In the genomic region with DNA sequence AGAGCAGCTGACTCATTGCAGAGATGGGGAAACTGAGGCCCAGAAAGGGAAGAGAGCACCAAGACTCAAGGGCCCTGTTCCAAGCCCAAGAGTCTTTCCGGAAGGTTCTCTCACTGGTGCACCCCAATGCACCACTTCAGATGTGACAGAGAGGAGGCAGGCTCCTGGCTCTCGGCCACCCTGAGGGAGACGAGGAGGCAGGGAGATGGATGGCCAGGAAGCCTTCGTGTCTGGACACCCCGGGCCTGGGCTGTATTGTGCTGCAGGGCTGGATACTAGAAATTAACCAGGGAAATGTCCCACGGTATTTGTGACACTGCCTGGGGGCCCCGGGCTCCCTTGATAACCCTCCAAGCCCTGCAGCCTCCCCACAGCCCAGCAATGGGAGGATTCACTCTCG, we compare ENCODE assay signal across 20 mouse cellular contexts. TPM values are rescaled to one million over a fixed set of nuclear protein-coding genes. Genes with fewer than 3 reads are reported as not detected.
DNase-seq lines count a peak whose midpoint lies in the region; ATAC-seq and TF ChIP-seq lines count a peak whose summit lies in the region.
"Had no signal": no experiment of that assay in that cellular context is flagged by ENCODE, and none has a peak within 500 bp of the region (broad histone marks: within the 10 kb centered on the region; RNA-seq: fewer than 3 reads in every experiment).

No protein-coding gene starts in this region.

- no peaks in the 10 kb centered on the region for H3K9me3 ChIP-seq in forebrain, postnatal 0 days (ENCODE audit: low read length)
- no peaks in the 10 kb centered on the region for H3K9me3 ChIP-seq in forebrain, embryonic 10.5 days
- H3K9me3 ChIP-seq in midbrain, embryonic 15.5 days, result no peaks in the 10 kb centered on the region
- H3K9me3 ChIP-seq in midbrain, embryonic 14.5 days (ENCODE audit: control insufficient read depth, low read length), result no peaks in the 10 kb centered on the region
- H3K9me3 ChIP-seq: embryonic facial prominence, embryonic 10.5 days; heart, embryonic 10.5 days; limb, embryonic 10.5 days; liver, embryonic 12.5 days; midbrain, embryonic 12.5 days had no signal

- H3K4me2 ChIP-seq in forebrain, postnatal 0 days (ENCODE audit: low read depth), result peak overlapping the region; percentile 57
- peak overlapping the region; percentile 54; the same call in 1 of the 2 replicates for H3K4me2 ChIP-seq in midbrain, embryonic 15.5 days
- H3K4me2 ChIP-seq in midbrain, embryonic 14.5 days (ENCODE audit: low read length), result no peak overlapping the region; the same call in 1 of the 2 replicates
- H3K4me2 ChIP-seq: liver, embryonic 12.5 days; lung, embryonic 14.5 days had no signal

- no peak overlapping the region for H3K27ac ChIP-seq in forebrain, postnatal 0 days (ENCODE audit: low read depth, low read length)
- H3K27ac ChIP-seq in forebrain, embryonic 10.5 days, result no peak overlapping the region
- H3K27ac ChIP-seq in midbrain, embryonic 15.5 days, result no peak overlapping the region
- no peak overlapping the region for H3K27ac ChIP-seq in midbrain, embryonic 14.5 days (replicated peaks; ENCODE audit: low read depth, low read length)
- H3K27ac ChIP-seq: embryonic facial prominence, embryonic 10.5 days; heart, embryonic 10.5 days; limb, embryonic 10.5 days; liver, embryonic 12.5 days; midbrain, embryonic 12.5 days had no signal

- no peaks in the 10 kb centered on the region for H3K27me3 ChIP-seq in forebrain, postnatal 0 days (ENCODE audit: insufficient read depth, low read length)
- H3K27me3 ChIP-seq in forebrain, embryonic 10.5 days (ENCODE audit: poor library complexity, severe bottlenecking), result peaks cover 49% of the 10 kb centered on the region
- H3K27me3 ChIP-seq in midbrain, embryonic 15.5 days (replicated peaks), result no peaks in the 10 kb centered on the region; the same call in 1 of the 2 replicates
- no peaks in the 10 kb centered on the region for H3K27me3 ChIP-seq in midbrain, embryonic 14.5 days (ENCODE audit: control insufficient read depth, insufficient read depth, low read length)

- H3K36me3 ChIP-seq in forebrain, postnatal 0 days (ENCODE audit: insufficient read depth), result no peaks in the 10 kb centered on the region
- H3K36me3 ChIP-seq in forebrain, embryonic 10.5 days (replicated peaks), result no peaks in the 10 kb centered on the region
- H3K36me3 ChIP-seq in midbrain, embryonic 15.5 days (replicated peaks), result no peaks in the 10 kb centered on the region
- no peaks in the 10 kb centered on the region for H3K36me3 ChIP-seq in midbrain, embryonic 14.5 days (ENCODE audit: control insufficient read depth, insufficient read depth, low read length)
- H3K36me3 ChIP-seq: embryonic facial prominence, embryonic 10.5 days; heart, embryonic 10.5 days; limb, embryonic 10.5 days; liver, embryonic 12.5 days; midbrain, embryonic 12.5 days had no signal

- no peak for TF ChIP-seq CTCF in forebrain, postnatal 0 days (IDR thresholded peaks at IDR 0.05; ENCODE audit: low read depth)

- WGBS in forebrain, postnatal 0 days, result 77% methylated on average over 8 of the region's 8 CpGs
- whole genome bisulfite sequencing in forebrain, embryonic 10.5 days, result 86% methylated on average over 8 of the region's 8 CpGs
- whole genome bisulfite sequencing in midbrain, embryonic 15.5 days, result 82% methylated on average over 8 of the region's 8 CpGs
- 76% methylated on average over 8 of the region's 8 CpGs for WGBS in midbrain, embryonic 14.5 days

- H3K4me3 ChIP-seq in forebrain, postnatal 0 days (ENCODE audit: low read depth, low read length), result 0 out of 2 replicates have a peak overlapping the region, but pooled peaks have one; percentile 0
- no peak overlapping the region for H3K4me3 ChIP-seq in forebrain, embryonic 10.5 days
- H3K4me3 ChIP-seq in midbrain, embryonic 15.5 days, result no peak overlapping the region
- H3K4me3 ChIP-seq in midbrain, embryonic 14.5 days (replicated peaks; ENCODE audit: low read depth, low read length), result no peak overlapping the region
- H3K4me3 ChIP-seq: embryonic facial prominence, embryonic 10.5 days; heart, embryonic 10.5 days; limb, embryonic 10.5 days; liver, embryonic 12.5 days; midbrain, embryonic 12.5 days had no signal

- H3K4me1 ChIP-seq in forebrain, postnatal 0 days (ENCODE audit: insufficient read depth), result peaks cover 21% of the 10 kb centered on the region; the same call in 1 of the 2 replicates
- peaks cover 29% of the 10 kb centered on the region for H3K4me1 ChIP-seq in forebrain, embryonic 10.5 days
- peaks cover 59% of the 10 kb centered on the region for H3K4me1 ChIP-seq in midbrain, embryonic 15.5 days
- H3K4me1 ChIP-seq in midbrain, embryonic 14.5 days (ENCODE audit: control insufficient read depth, insufficient read depth, low read length), result peaks cover 23% of the 10 kb centered on the region
- H3K4me1 ChIP-seq: liver, embryonic 12.5 days had no signal

- no peak for ATAC-seq in forebrain, postnatal 0 days
- ATAC-seq in midbrain, embryonic 15.5 days (replicated peaks), result no peak
- no peak for ATAC-seq in midbrain, embryonic 14.5 days (ENCODE audit: low FRiP score, low TSS enrichment)
- ATAC-seq: liver, embryonic 12.5 days had no signal

- DNase-seq in forebrain, postnatal 0 days, result no peak
- no peak for DNase-seq in forebrain, embryonic 10.5 days (ENCODE audit: extremely low spot score, low spot score)
- DNase-seq in midbrain, embryonic 14.5 days, result no peak
- peak; percentile 65 for DNase-seq in cerebellum, adult 9-10 months
- DNase-seq in cerebellum, postnatal 25 days, result peak; percentile 70 to 79
- DNase-seq in MN1 (ENCODE audit: low spot score), result no peak
- no peak for DNase-seq in kidney, postnatal 36 days
- DNase-seq: gastrocnemius, postnatal 25 days; heart, postnatal 10 days; kidney, adult 9 months; kidney, postnatal 4 days; lung, embryonic 14.5 days; lung, postnatal 4 days; thymus, postnatal 4 days had no signal

- H3K9ac ChIP-seq in forebrain, postnatal 0 days, result no peak overlapping the region
- no peak overlapping the region for H3K9ac ChIP-seq in midbrain, embryonic 15.5 days
- H3K9ac ChIP-seq in midbrain, embryonic 14.5 days (replicated peaks; ENCODE audit: low read length), result no peak overlapping the region
- H3K9ac ChIP-seq: liver, embryonic 12.5 days; lung, embryonic 14.5 days; midbrain, embryonic 12.5 days had no signal

RNA-seq across cellular contexts. Expression of a gene that starts 2.8 kb away (rescaled TPM):
- 39.2 and 44.1 TPM in 2 replicates for total RNA-seq in forebrain, postnatal 0 days (2014; rRNA removed)
- 29.5 and 36.4 TPM in 2 replicates for polyA plus RNA-seq in forebrain, postnatal 0 days (2015; fragmentation: Nextera tagmentation; extraction: Ambion mirVana)
- 0.25 and 0.60 TPM in 2 replicates for polyA plus RNA-seq in forebrain, embryonic 10.5 days (2016; fragmentation: Nextera tagmentation; extraction: Ambion mirVana)
- polyA plus RNA-seq in midbrain, embryonic 15.5 days (2015; fragmentation: Nextera tagmentation; extraction: Ambion mirVana), result 27.9 and 30.7 TPM in 2 replicates
- polyA plus RNA-seq in midbrain, embryonic 14.5 days (2014; fragmentation: Nextera tagmentation; extraction: Ambion mirVana), result 15.6 and 15.8 TPM in 2 replicates
- total RNA-seq: heart, postnatal 10 days had no signal
- polyA plus RNA-seq: heart, embryonic 10.5 days; limb, embryonic 10.5 days; liver, embryonic 12.5 days; lung, embryonic 14.5 days had no signal

Comparison
In these comparisons a context has a peak if more than half of its experiments do, and no peak if none do; other contexts are left out.
1. RNA of a gene that starts 2.8 kb away (polyA plus RNA-seq): 29.5 to 36.4 TPM in forebrain, postnatal 0 days, 27.9 to 30.7 TPM in midbrain, embryonic 15.5 days and 15.6 to 15.8 TPM in midbrain, embryonic 14.5 days; 0.25 to 0.60 TPM in forebrain, embryonic 10.5 days; every median in the first group is over 10 times any median in the second.
2. DNase-seq: peak in cerebellum, adult 9-10 months (single experiment) and cerebellum, postnatal 25 days (2 of 2); none in forebrain, postnatal 0 days (single experiment), forebrain, embryonic 10.5 days (single experiment), midbrain, embryonic 14.5 days (single experiment), MN1 (single experiment) and kidney, postnatal 36 days (0 of 2).